Mouse (Mus musculus): ENCODE measurements around the gene Atxn7. TPM values are rescaled to one million over a fixed set of nuclear protein-coding genes. Genes with fewer than 3 reads are reported as not detected.

Gene Atxn7
- 4.0 and 4.6 TPM in 2 replicates for polyA plus RNA-seq (2015; fragmentation: Nextera tagmentation; extraction: Ambion mirVana)

DNA sequence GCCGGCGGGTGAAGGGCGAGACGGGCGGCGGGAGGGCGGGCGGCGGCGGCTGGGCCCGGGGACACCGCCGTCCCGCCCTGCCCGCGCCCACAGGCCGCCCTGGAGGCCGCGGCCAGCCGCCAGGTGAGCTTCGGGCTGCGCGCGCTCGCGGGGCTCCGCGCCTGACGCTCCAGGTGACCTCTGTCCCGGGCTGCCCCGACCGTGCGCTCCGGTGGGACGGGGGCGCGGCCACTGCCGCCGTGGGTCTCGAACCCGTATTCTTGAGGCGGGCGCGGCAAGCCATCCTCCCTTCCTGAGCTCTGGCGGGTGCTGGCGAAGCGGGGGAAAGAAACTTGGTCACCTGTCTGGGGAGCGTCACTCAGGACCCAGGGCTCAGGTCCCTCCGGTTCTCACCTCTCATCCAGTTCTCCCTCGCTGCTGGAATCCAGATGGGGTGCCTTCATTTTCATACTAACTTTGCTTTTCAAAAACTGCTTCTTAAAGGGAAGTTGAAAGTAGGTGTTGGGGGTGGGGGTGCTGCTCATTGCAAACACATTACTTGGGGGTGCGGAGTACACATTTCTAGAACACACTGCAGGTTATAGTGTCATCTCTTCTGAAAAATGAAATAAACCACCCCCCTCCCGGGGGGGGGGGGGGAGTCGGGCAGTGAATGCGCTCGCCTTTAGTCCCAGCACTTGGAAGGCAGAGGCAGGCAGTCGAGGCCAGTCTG is at the start of gene Atxn7, which contains the start of gene Thoc7:
Atxn7 (plus strand) TSS at position 40 of the 712 bp plus-strand sequence.
Thoc7 (minus strand) TSS at position 452 of the 712 bp plus-strand sequence.
- Histone ChIP-seq H3K4me2 (ENCODE audit: low read length) (peak within 1 kb of the TSS; percentile 75), H3K9me3 (replicated peaks; ENCODE audit: low read length) (no peaks in the 10 kb centered on the region), H3K9ac (ENCODE audit: low read depth, low read length) (peak within 1 kb of the TSS; percentile 97), H3K27ac (peak within 1 kb of the TSS; percentile 89), H3K36me3 (ENCODE audit: insufficient read depth, low read length) (no peaks in the 10 kb centered on the region), H3K4me3 (replicated peaks; ENCODE audit: low read depth, low read length) (peak within 1 kb of the TSS; percentile 83), H3K27me3 (ENCODE audit: insufficient read depth, low read length) (no peaks in the 10 kb centered on the region), H3K4me1 (replicated peaks; ENCODE audit: insufficient read depth, low read length) (no peaks in the 10 kb centered on the region; the same call in 1 of the 2 replicates)
- ATAC-seq (replicated peaks; ENCODE audit: low FRiP score, low read depth), result peak; percentile 71
- WGBS, result 4% methylated on average over 37 of the region's 56 CpGs
- DNase-seq (ENCODE audit: low spot score), result peak; percentile 52
- TF ChIP-seq CTCF (IDR thresholded peaks at IDR 0.05; ENCODE audit: low read depth), result no peak

- 33% methylated on average over 1 of the region's 1 CpGs for WGBS
- no peaks in the 10 kb centered on the region for H3K9me3 ChIP-seq (replicated peaks; ENCODE audit: low read length)
These were observed 46.7 kb upstream of the Atxn7 start, which contains the start of gene Gm281 for GRCm38 (mm10) chr14:13914387-13915082. Gene Gm281 (minus strand): TSS chr14:13914478.

DNA sequence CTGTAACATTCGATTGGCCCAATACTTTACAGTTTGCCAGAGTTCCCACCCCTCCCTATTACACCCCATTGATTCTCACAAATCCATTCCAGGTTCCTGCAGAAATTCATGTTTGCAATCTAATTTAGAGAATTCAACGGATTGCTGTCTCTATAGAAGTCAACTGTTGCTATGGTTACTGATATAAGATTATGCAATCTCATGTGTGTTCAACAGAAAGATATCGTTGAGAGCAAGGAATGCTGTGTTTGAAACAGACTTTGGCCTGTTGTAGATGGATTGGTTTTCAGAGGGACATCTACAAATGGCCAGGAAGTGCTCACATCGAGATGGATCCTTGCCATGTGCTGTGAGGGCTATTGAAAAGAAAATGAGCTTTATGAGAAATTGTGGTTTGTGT is 46.0 kb upstream of the Atxn7 start:
- no peaks in the 10 kb centered on the region for H3K9me3 ChIP-seq (replicated peaks; ENCODE audit: low read length)
- ATAC-seq (replicated peaks; ENCODE audit: low FRiP score, low read depth) (no peak), DNase-seq (ENCODE audit: low spot score) (no peak)
- H3K4me1 ChIP-seq (replicated peaks; ENCODE audit: insufficient read depth, low read length), result no peaks in the 10 kb centered on the region
- TF ChIP-seq CTCF (IDR thresholded peaks at IDR 0.05; ENCODE audit: low read depth), result no peak
- no peak overlapping the region for H3K9ac ChIP-seq (ENCODE audit: low read depth, low read length)
- no peaks in the 10 kb centered on the region for H3K36me3 ChIP-seq (ENCODE audit: insufficient read depth, low read length)
- H3K27me3 ChIP-seq (ENCODE audit: insufficient read depth, low read length), result no peaks in the 10 kb centered on the region
- H3K4me3 ChIP-seq (replicated peaks; ENCODE audit: low read depth, low read length), result no peak overlapping the region
- no peak overlapping the region for H3K27ac ChIP-seq
- no peak overlapping the region for H3K4me2 ChIP-seq (ENCODE audit: low read length)
- 78% methylated on average over 4 of the region's 4 CpGs for WGBS

More at GRCm38 (mm10) chr14:13914387-13915082, 46.7 kb upstream of the Atxn7 start, which contains the start of gene Gm281:
- Histone ChIP-seq H3K4me1 (replicated peaks; ENCODE audit: insufficient read depth, low read length) (no peaks in the 10 kb centered on the region), H3K27ac (no peak within 1 kb of the TSS), H3K36me3 (ENCODE audit: insufficient read depth, low read length) (no peaks in the 10 kb centered on the region), H3K27me3 (ENCODE audit: insufficient read depth, low read length) (no peaks in the 10 kb centered on the region), H3K4me2 (ENCODE audit: low read length) (no peak within 1 kb of the TSS), H3K9ac (ENCODE audit: low read depth, low read length) (no peak within 1 kb of the TSS), H3K4me3 (replicated peaks; ENCODE audit: low read depth, low read length) (no peak within 1 kb of the TSS)
- ATAC-seq (replicated peaks; ENCODE audit: low FRiP score, low read depth), result no peak
- TF ChIP-seq CTCF (IDR thresholded peaks at IDR 0.05; ENCODE audit: low read depth), result no peak
- no peak for DNase-seq (ENCODE audit: low spot score)

GRCm38 (mm10) chr14:13917208-13917607 is 44.0 kb upstream of the Atxn7 start:
- Histone ChIP-seq H3K9me3 (replicated peaks; ENCODE audit: low read length) (no peaks in the 10 kb centered on the region), H3K27ac (no peak overlapping the region)
- WGBS, result 86% methylated on average over 10 of the region's 10 CpGs

DNA sequence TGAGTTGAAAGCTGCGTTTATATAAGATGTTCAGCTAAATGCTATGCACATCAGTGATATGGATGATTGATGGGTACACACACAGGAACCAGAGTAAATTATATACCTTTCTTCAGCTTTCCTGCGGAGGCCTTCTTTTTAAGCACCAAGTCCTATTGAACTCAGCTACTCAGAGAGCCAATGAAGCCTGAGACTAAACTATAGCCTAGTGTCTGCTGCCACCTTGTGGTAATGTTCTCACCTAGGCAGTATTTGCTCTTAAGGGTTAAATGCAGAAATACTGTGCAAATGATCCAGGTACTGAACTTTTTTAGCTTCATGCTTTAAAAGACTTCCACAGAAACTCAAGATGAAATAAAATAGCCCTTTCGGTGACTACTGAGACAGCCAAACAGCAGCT is 43.6 kb upstream of the Atxn7 start:
- 0 out of 2 replicates have a peak, but pooled peaks have one; percentile 68 for ATAC-seq (replicated peaks; ENCODE audit: low FRiP score, low read depth)
- Histone ChIP-seq H3K9me3 (replicated peaks; ENCODE audit: low read length) (no peaks in the 10 kb centered on the region), H3K36me3 (ENCODE audit: insufficient read depth, low read length) (no peaks in the 10 kb centered on the region), H3K4me2 (ENCODE audit: low read length) (no peak overlapping the region), H3K4me3 (replicated peaks; ENCODE audit: low read depth, low read length) (no peak overlapping the region), H3K27me3 (ENCODE audit: insufficient read depth, low read length) (no peaks in the 10 kb centered on the region), H3K27ac (no peak overlapping the region), H3K4me1 (replicated peaks; ENCODE audit: insufficient read depth, low read length) (no peaks in the 10 kb centered on the region), H3K9ac (ENCODE audit: low read depth, low read length) (no peak overlapping the region)
- DNase-seq (ENCODE audit: low spot score), result peak; percentile 90
- 39% methylated on average over 3 of the region's 3 CpGs for WGBS
- peak; percentile 92 for TF ChIP-seq CTCF (IDR thresholded peaks at IDR 0.05; ENCODE audit: low read depth)

More at GRCm38 (mm10) chr14:13917208-13917607, 44.0 kb upstream of the Atxn7 start:
- H3K4me3 ChIP-seq (replicated peaks; ENCODE audit: low read depth, low read length), result no peak overlapping the region
- H3K27me3 ChIP-seq (ENCODE audit: insufficient read depth, low read length), result no peaks in the 10 kb centered on the region
- H3K4me2 ChIP-seq (ENCODE audit: low read length), result no peak overlapping the region
- DNase-seq (ENCODE audit: low spot score), result no peak
- no peaks in the 10 kb centered on the region for H3K36me3 ChIP-seq (ENCODE audit: insufficient read depth, low read length)
- no peak for ATAC-seq (replicated peaks; ENCODE audit: low FRiP score, low read depth)
- no peaks in the 10 kb centered on the region for H3K4me1 ChIP-seq (replicated peaks; ENCODE audit: insufficient read depth, low read length)
- no peak for TF ChIP-seq CTCF (IDR thresholded peaks at IDR 0.05; ENCODE audit: low read depth)
- no peak overlapping the region for H3K9ac ChIP-seq (ENCODE audit: low read depth, low read length)

DNA sequence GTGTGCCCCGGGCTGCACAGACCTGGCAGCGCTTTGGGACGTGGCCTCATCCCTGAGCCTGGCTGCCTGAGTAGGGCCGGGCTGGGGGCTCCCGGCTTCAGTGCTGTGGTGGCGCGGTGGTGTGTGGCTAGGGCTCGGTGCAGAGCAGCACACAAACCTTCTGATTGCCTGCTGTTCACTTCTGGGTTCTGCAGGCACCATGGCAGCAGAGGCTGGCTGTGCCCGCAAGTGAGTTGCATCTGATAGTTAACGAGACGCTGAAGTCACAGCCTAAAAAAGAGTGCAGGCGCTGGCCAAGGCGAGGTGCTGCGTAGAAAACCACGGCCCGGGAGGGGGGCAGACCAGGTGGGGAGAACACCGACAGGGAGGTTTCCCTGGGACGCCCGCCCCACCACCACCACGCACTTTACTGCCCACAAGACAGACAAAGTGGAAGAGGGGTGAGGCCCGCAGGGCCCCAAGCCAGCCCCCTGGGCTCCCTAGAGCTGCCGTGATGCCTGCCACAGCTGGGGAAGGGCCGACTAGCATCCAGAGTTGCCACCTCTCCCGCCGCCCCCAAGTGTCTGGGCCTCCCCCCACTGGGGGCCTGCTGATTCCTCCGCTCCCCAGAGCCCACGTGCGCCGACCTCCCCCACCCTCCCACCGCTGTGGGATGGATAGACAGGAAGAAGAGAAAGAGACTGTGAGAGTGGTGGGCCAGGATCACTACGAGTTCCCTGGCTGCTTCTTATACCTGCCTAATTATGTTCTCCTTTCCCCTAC is 27.8 kb upstream of the Atxn7 start:
- H3K4me2 ChIP-seq (ENCODE audit: low read length), result peak overlapping the region; percentile 59
- no peak for TF ChIP-seq CTCF (IDR thresholded peaks at IDR 0.05; ENCODE audit: low read depth)
- H3K36me3 ChIP-seq (ENCODE audit: insufficient read depth, low read length), result no peaks in the 10 kb centered on the region
- no peak overlapping the region for H3K27ac ChIP-seq
- no peaks in the 10 kb centered on the region for H3K9me3 ChIP-seq (replicated peaks; ENCODE audit: low read length)
- DNase-seq (ENCODE audit: low spot score), result no peak
- peak overlapping the region; percentile 27 for H3K4me3 ChIP-seq (replicated peaks; ENCODE audit: low read depth, low read length)
- peak; percentile 54; the same call in 1 of the 2 replicates for ATAC-seq (replicated peaks; ENCODE audit: low FRiP score, low read depth)
- WGBS, result 38% methylated on average over 28 of the region's 31 CpGs
- H3K27me3 ChIP-seq (ENCODE audit: insufficient read depth, low read length), result no peaks in the 10 kb centered on the region
- peak overlapping the region; percentile 43 for H3K9ac ChIP-seq (ENCODE audit: low read depth, low read length)
- no peaks in the 10 kb centered on the region for H3K4me1 ChIP-seq (replicated peaks; ENCODE audit: insufficient read depth, low read length)
